Mouse (Mus musculus): ENCODE measurements at regions not wholly inside any gene's neighbourhood (a gene's known extent, or its start where the extent isn't known, plus 50 kb on each side); places are given as distances from the start of the nearest gene placed in this dataset.

DNA sequence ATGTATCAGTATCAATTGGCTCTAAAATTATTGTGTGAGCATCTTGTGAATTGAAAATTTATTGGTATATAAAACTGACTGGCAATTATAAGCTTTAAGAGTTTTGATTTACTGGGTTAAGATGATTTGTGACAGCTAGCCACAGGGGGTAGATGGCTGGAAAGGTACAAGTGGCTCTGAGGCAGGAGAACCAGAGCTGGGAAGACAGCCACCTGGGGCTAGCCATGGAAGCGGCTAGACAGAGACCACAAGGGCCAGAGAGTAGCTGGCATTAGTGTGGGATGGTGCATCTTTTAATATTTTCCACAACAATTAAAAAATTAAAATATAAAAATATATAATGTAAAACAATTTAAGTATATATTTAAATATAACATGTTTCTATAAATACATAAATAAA is 86.0 kb upstream of the Tfap2d start:
- Histone ChIP-seq H3K27me3 (ENCODE audit: control insufficient read depth, insufficient read depth, low read length) (no peaks in the 10 kb centered on the region), H3K4me3 (ENCODE audit: low read depth, low read length) (no peak overlapping the region), H3K9ac (replicated peaks; ENCODE audit: low read length) (no peak overlapping the region), H3K36me3 (replicated peaks; ENCODE audit: control insufficient read depth, insufficient read depth, low read depth, low read length) (no peaks in the 10 kb centered on the region), H3K4me1 (ENCODE audit: control insufficient read depth, insufficient read depth, low read length) (no peaks in the 10 kb centered on the region), H3K27ac (replicated peaks; ENCODE audit: low read depth, low read length) (no peak overlapping the region), H3K4me2 (ENCODE audit: low read depth, low read length) (no peak overlapping the region), H3K9me3 (replicated peaks; ENCODE audit: control insufficient read depth, low read length) (no peaks in the 10 kb centered on the region)
- ATAC-seq (replicated peaks; ENCODE audit: insufficient number of reproducible peaks, low FRiP score, low TSS enrichment, low read depth) (no peak), DNase-seq (ENCODE audit: low spot score) (no peak)
- 96% methylated on average over 1 of the region's 1 CpGs for WGBS

All from embryonic facial prominence, embryonic 11.5 days (tissue).